Mouse (Mus musculus) small intestine, adult 2 months (tissue): Measurements from ENCODE around the gene Trim11. TPM values are rescaled to one million over a fixed set of nuclear protein-coding genes. Genes with fewer than 3 reads are reported as not detected.

Experiments used
- H3K27ac ChIP-seq: fragments of 200-500 bp; 2 replicates; pipeline ENCODE4 v1.5.1; 2012; ENCODE audit warnings: low read depth, low read length, control low read depth, inconsistent platforms; ENCODE audit not compliant: insufficient read depth
- H3K27me3 ChIP-seq: fragments of 200-500 bp; 2 replicates; pipeline ENCODE4 v1.6.1; 2012; ENCODE audit warnings: mild to moderate bottlenecking, moderate library complexity, low read length, inconsistent platforms; ENCODE audit not compliant: control insufficient read depth, insufficient read depth
- H3K36me3 ChIP-seq: fragments of 200-500 bp; 2 replicates; pipeline ENCODE4 v1.6.1; 2012; ENCODE audit warnings: mild to moderate bottlenecking, low read length, control low read depth, inconsistent platforms; ENCODE audit not compliant: control insufficient read depth, insufficient read depth
- H3K4me1 ChIP-seq: fragments of 200-500 bp; 2 replicates; pipeline ENCODE4 v1.6.1; 2012; ENCODE audit warnings: low read length, inconsistent platforms, mixed read lengths; ENCODE audit not compliant: control insufficient read depth, insufficient read depth, insufficient read length
- H3K4me3 ChIP-seq: fragments of 200-500 bp; 2 replicates; pipeline ENCODE4 v1.5.1; 2012; ENCODE audit warnings: low read depth, mild to moderate bottlenecking, control low read depth, inconsistent platforms, low read length, moderate library complexity
- CTCF ChIP-seq: fragments of 200-500 bp; IDR thresholded peaks from 2 replicates; pipeline ENCODE4 v1.5.1; 2012; ENCODE audit warnings: low read depth, mild to moderate bottlenecking, control low read depth, inconsistent platforms, low read length, moderate library complexity, mixed read lengths; ENCODE audit not compliant: insufficient replicate concordance, insufficient read length; ENCODE audit errors: extremely low read depth
- POLR2A ChIP-seq: fragments of 200-500 bp; IDR thresholded peaks from 2 replicates; pipeline ENCODE4 v1.6.1; 2012; ENCODE audit warnings: low read depth, mild to moderate bottlenecking, control low read depth, inconsistent platforms, low read length, moderate library complexity
- WGBS: fragments of 180-500 bp; shearing (Covaris S2); methylation state at CpG from one replicate; pipeline ENCODE4 v1.1.7; 2018; 5-methylcytosine and 5-hydroxymethylcytosine counted together
- polyA plus RNA-seq: library from polyadenylated mRNA; depleted of rRNA; stranded (reverse); fragments of >200 nt; gene quantifications from 2 replicates; pipeline ENCODE4 v1.2.3, GENCODE M21; 2012

The Trim11 gene
- polyA plus RNA-seq, 1 experiment = 22.6 TPM

DNA sequence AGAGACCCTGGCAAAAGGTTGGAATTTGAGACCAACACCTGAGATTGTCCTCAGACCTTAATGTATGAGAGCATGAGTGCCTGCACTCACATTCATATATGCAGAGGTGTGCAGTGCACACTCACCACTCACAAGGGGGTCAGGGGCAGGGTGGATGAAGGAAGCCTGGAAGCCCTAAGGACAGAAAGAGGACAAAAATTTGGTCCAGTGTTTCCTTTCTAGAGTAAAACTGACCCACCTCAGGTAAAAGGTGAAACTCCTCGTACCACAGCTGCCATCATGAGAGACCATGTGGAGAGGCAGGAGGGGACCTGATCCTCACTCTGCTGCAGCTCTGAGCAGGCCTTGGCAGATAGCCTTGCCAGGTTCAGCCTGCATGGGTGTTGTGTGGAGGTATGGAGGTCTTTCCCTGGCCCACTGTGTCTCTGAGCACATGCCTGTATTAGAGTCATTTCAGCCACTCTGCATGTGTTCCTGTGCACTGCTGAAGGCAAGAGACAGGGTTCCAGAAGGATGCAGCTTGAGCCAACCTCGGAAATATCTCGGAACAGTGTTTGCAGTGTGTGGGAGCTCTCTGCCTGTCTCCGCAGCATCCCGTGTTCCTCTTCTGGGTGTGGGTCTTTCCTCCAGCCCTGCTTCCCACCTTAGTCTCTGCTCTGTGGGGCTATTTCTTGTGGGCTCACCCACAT, 20.5 kb upstream of the Trim11 start:
- 88% methylated on average over 5 of the region's 5 CpGs for WGBS
- no peaks in the 10 kb centered on the region for H3K27me3 ChIP-seq
- TF ChIP-seq POLR2A = no peak
- TF ChIP-seq CTCF = no peak
- no peak overlapping the region for H3K27ac ChIP-seq
- peaks cover 7% of the 10 kb centered on the region for H3K4me1 ChIP-seq
- H3K4me3 ChIP-seq = no peak overlapping the region
- H3K36me3 ChIP-seq = peaks cover 2% of the 10 kb centered on the region; the same call in 1 of the 2 replicates

DNA sequence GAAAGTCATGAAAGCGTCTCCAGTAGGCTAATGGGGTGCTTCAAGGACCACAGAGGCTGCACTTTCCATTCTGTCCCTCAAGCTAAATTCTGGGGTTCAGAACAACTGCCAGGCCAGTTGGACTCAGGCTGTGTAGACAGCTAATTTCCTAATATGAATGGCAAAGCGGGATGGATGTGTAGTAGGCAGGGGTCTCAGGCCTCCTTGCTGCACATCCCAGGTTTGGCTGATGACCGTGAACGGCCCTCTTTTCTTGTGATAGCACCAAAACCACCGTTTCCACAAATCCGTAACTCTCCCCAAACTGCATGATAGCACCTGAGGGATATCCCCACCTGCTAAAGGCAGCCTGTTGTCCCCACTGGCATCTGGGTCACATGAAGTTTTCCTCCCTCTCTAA, 19.4 kb upstream of the Trim11 start:
- no peak overlapping the region for H3K27ac ChIP-seq

DNA sequence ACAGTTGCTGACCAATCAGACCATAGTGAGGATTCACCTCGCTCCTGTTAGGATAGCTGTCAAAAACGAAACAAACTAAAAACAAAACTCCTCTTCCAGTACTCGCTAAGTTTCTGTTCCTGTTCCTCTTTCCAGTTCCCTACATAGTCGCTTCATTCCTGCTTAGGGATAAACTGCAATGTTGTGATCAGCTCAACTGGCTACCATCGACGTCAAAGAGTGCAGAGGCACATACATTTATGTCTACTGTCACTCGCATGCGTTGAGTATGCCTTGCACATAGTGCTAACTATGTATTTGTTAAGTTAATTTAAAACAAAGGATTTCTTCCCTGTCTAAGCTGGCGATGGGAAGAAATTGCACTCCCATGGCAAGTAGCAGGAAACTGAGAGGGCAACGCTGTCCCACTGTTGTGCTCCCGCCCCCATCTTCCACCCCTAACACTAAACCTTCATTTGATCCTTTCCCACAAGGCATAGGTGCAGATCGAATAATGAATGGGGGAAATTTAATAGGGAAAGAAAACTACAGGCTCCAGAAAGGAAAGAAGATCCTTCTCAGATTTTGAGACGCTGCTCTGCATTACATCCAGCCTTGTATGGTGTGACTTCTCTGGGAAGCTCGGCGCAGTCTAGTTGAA, 18.6 kb upstream of the Trim11 start:
- Histone ChIP-seq H3K27me3 (no peaks in the 10 kb centered on the region), H3K4me1 (peaks cover 4% of the 10 kb centered on the region), H3K36me3 (peaks cover 2% of the 10 kb centered on the region; the same call in 1 of the 2 replicates), H3K4me3 (peak overlapping the region; percentile 60; the same call in 1 of the 2 replicates), H3K27ac (no peak overlapping the region; the same call in 1 of the 2 replicates)
- TF ChIP-seq CTCF = no peak
- no peak for TF ChIP-seq POLR2A
- 25% methylated on average over 15 of the region's 15 CpGs for WGBS

More for the DNA sequence above, 19.4 kb upstream of the Trim11 start:
- WGBS = 89% methylated on average over 6 of the region's 6 CpGs
- peaks cover 2% of the 10 kb centered on the region; the same call in 1 of the 2 replicates for H3K36me3 ChIP-seq
- no peak overlapping the region for H3K4me3 ChIP-seq
- TF ChIP-seq POLR2A (no peak), CTCF (no peak)
- H3K4me1 ChIP-seq = peaks cover 7% of the 10 kb centered on the region
- no peaks in the 10 kb centered on the region for H3K27me3 ChIP-seq

DNA sequence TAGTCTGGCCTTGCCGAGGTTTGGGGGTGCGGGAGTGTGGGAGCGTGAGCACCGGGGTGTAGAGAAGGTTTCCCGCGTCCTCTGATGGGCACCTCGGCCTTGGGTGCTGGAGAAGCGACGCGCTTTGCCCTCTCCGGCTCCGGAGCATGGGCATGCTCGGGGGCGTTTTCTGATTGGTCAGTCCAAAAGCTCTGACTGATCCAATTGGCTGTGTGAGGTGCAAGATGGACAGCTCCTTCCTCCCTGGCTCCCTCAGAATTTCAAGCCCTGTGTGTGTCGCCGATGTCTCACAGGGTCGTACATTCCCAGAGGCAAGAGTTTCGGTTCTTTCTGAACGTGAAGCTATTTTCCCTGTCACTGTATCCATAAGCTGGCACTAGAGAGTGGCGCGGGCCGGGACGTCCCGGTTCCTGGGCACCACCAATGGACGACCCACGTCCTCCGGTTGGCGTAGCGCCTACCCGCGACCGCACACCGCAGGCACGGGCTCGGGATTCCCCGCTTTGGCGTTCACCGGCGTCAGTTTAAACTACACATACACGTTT, 17.9 kb upstream of the Trim11 start:
- H3K36me3 ChIP-seq = peaks cover 2% of the 10 kb centered on the region; the same call in 1 of the 2 replicates
- under 1% methylated on average over 40 of the region's 40 CpGs for WGBS
- TF ChIP-seq POLR2A = no peak
- TF ChIP-seq CTCF = peak; percentile 6; the same call in 1 of the 2 replicates
- no peaks in the 10 kb centered on the region for H3K27me3 ChIP-seq
- H3K4me1 ChIP-seq = peaks cover 4% of the 10 kb centered on the region
- no peak overlapping the region for H3K27ac ChIP-seq
- H3K4me3 ChIP-seq = peak overlapping the region; percentile 60

DNA sequence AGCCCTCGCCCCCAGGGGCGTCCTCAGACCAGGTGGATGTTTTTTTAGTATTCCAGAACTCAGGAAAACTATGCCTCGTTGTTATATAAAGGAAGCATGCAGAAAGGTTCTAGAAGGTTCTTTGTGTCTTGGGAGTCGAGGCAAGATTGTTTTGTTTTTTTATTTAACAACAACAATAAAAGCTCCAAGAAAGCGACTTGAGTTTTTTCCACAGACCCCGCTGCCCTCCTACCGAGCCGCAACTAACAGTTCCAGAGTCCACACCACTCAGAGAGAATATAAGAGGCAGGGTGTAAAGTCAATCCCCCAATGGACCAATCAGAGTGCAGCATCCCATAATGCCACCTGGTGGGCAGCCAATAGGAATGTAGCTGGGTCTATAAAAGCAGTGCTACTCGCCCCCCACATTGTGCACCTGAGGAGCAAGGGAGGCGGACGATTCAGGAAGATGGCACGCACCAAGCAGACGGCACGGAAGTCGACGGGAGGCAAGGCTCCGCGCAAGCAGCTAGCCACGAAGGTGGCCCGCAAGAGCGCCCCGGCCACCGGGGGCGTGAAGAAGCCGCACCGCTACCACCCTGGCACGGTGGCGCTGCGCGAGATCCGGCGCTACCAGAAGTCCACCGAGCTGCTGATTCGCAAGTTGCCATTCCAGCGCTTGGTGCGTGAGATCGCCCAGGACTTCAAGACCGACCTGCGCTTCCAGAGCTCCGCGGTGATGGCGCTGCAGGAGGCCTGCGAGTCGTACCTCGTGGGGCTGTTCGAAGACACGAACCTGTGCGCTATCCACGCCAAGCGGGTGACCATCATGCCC, 16.3 kb upstream of the Trim11 start:
- 79% methylated on average over 50 of the region's 50 CpGs for WGBS
- Histone ChIP-seq H3K27ac (no peak overlapping the region), H3K4me3 (no peak overlapping the region), H3K4me1 (peaks cover 9% of the 10 kb centered on the region), H3K36me3 (peaks cover 2% of the 10 kb centered on the region; the same call in 1 of the 2 replicates), H3K27me3 (no peaks in the 10 kb centered on the region)
- TF ChIP-seq CTCF (no peak), POLR2A (no peak)

DNA sequence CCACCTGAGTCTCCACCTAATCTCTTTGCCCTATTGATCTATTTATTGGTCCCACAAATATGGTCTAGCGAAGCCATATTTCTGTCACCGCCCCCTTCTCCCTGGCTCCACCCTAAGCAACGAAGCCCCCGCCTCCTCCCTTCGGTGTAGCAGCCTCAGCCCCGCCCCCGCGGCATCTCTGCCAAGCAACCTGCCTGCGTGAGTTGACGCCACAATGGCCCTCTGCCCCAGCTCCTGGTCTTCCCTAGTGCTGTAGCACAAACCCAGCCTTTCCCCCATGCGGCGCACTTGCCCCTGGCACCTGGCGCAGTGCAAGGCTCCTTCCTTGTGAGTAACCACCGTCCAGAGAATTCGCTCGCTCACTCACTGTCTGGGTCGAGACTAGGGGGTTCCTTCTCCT, 14.3 kb upstream of the Trim11 start:
- Histone ChIP-seq H3K4me1 (peaks cover 7% of the 10 kb centered on the region), H3K4me3 (no peak overlapping the region)
- 22% methylated on average over 17 of the region's 17 CpGs for WGBS

More for the DNA sequence above, 14.3 kb upstream of the Trim11 start:
- H3K27me3 ChIP-seq = no peaks in the 10 kb centered on the region
- TF ChIP-seq CTCF = no peak
- no peaks in the 10 kb centered on the region for H3K36me3 ChIP-seq
- no peak overlapping the region for H3K27ac ChIP-seq
